Mouse (Mus musculus) left cerebral cortex, adult 9 months (tissue): Measurements from ENCODE around the gene Nkx1-2.

Experiments used
- DNase-seq, 2 experiments: peaks; one replicate each; pipeline ENCODE4 v3.0.0; 2022; ENCODE audit warnings: low spot score in 2 of 2

Gene Nkx1-2

GRCm38 (mm10) chr7:132604720-132605119, 5.3 kb upstream of the Nkx1-2 start:
- no peak for DNase-seq

- no peak for DNase-seq
Observed at GRCm38 (mm10) chr7:132600926-132601325, 1.5 kb upstream of the Nkx1-2 start.

GRCm38 (mm10) chr7:132600026-132600425, 589 bp upstream of the Nkx1-2 start:
- no peak for DNase-seq

- no peak for DNase-seq
Observed at GRCm38 (mm10) chr7:132597251-132598041, 2.0 kb downstream of the Nkx1-2 start.

- DNase-seq, result no peak
Observed at GRCm38 (mm10) chr7:132596557-132597250, 2.7 kb downstream of the Nkx1-2 start.

- no peak for DNase-seq
Observed at GRCm38 (mm10) chr7:132595787-132596186, 3.6 kb downstream of the Nkx1-2 start.

GRCm38 (mm10) chr7:132594325-132594724, 5.1 kb downstream of the Nkx1-2 start:
- no peak for DNase-seq

- DNase-seq, result no peak
Observed at GRCm38 (mm10) chr7:132593762-132594161, 5.7 kb downstream of the Nkx1-2 start.

GRCm38 (mm10) chr7:132589610-132590009, 9.8 kb downstream of the Nkx1-2 start:
- DNase-seq, result no peak

GRCm38 (mm10) chr7:132587167-132587566, 12.3 kb downstream of the Nkx1-2 start:
- DNase-seq, result no peak

- DNase-seq, result no peak
Observed at GRCm38 (mm10) chr7:132585695-132586491, 13.5 kb downstream of the Nkx1-2 start.

GRCm38 (mm10) chr7:132581441-132581840, 18.0 kb downstream of the Nkx1-2 start:
- DNase-seq, result no peak

GRCm38 (mm10) chr7:132580511-132580910, 18.9 kb downstream of the Nkx1-2 start:
- no peak for DNase-seq

- DNase-seq, result no peak
Observed at GRCm38 (mm10) chr7:132576891-132577290, 22.5 kb downstream of the Nkx1-2 start.

GRCm38 (mm10) chr7:132576116-132576650, 23.3 kb downstream of the Nkx1-2 start, which contains the start of gene Oat:
TSS of gene Oat (minus strand) at chr7:132576398.
- DNase-seq, result peak; percentile 79 to 96

- DNase-seq, result peak; percentile 68 to 81
Observed at GRCm38 (mm10) chr7:132575623-132576022, 23.8 kb downstream of the Nkx1-2 start.

- DNase-seq, result no peak
Observed at GRCm38 (mm10) chr7:132574646-132575045, 24.8 kb downstream of the Nkx1-2 start.

GRCm38 (mm10) chr7:132573205-132573604, 26.2 kb downstream of the Nkx1-2 start:
- no peak for DNase-seq

GRCm38 (mm10) chr7:132572738-132573137, 26.7 kb downstream of the Nkx1-2 start:
- no peak for DNase-seq

GRCm38 (mm10) chr7:132571481-132571880, 28.0 kb downstream of the Nkx1-2 start:
- no peak for DNase-seq

- no peak for DNase-seq
Observed at GRCm38 (mm10) chr7:132570071-132570470, 29.4 kb downstream of the Nkx1-2 start.

- no peak for DNase-seq
Observed at GRCm38 (mm10) chr7:132568817-132569216, 30.6 kb downstream of the Nkx1-2 start.
